Mouse (Mus musculus) kidney, adult 2 months (tissue): ENCODE data around the gene Ctbp1.

Experiments used
- CTCF ChIP-seq: fragments of 200-500 bp; conservative IDR thresholded peaks from 2 replicates; pipeline ENCODE4 v1.5.1; 2011; ENCODE audit warnings: low read depth, mild to moderate bottlenecking, control low read depth, low read length, moderate library complexity, mixed read lengths; ENCODE audit not compliant: insufficient read depth, insufficient read length
- POLR2A ChIP-seq: fragments of 200-500 bp; IDR thresholded peaks from one replicate; pipeline ENCODE4 v1.6.1; 2011; ENCODE audit warnings: low read depth, low read length, control low read depth

DNA sequence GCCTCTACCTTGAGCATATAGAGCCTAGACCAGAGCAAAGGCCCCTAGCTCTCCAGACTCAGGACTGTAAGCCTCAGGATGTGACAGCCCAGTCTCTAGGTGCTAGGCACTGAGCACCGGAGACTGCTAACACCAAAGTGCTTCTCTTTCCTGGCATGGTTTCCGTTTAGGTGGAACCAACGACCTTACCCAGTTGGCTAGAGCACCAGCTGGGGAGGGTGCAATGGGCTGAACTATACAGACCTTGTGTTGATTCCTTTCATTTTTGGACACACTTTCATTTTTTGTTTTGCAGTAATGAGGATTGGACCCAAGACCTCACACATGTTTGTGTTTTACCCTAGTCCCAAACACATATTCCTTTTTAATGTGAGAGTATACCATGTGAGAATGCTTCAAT lies 64.3 kb downstream of the Ctbp1 start:
- TF ChIP-seq CTCF (no peak), POLR2A (no peak)
